Mouse (Mus musculus): Measurements from ENCODE around the gene C1qtnf7.

- TF ChIP-seq CTCF (IDR thresholded peaks at IDR 0.05; ENCODE audit: borderline replicate concordance, control insufficient read depth, extremely low read depth, insufficient read depth, low read length, poor library complexity) (no peak), POLR2A (IDR thresholded peaks at IDR 0.05; ENCODE audit: control insufficient read depth, extremely low read depth, insufficient read depth, low read length, poor library complexity) (no peak)
Observed at GRCm38 (mm10) chr5:43526874-43527584, 11.7 kb downstream of the C1qtnf7 start.
